In the genomic region with DNA sequence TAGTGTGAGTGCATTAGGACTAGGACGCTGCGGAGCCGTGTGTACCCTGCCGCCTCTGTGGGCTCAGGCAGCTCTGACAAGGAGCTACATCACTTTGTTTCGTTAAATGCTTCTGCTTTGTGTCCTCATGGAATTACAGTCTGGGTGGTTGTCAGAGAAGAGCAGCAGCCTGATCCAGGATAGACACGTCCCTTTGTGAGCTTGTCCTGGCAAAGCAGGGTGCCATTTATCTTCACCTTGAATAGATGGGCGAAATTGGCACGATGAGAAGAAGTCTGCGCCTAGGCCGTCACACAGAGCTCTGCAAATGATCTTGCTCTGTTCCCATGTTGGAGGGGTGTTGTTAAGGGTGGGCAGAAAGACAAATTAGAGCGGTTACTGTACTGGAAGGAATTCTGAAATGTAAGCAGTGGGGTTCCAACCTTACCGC, we compare ENCODE assay signal across 25 mouse cellular contexts.
A peak's percentile ranks its signal among the peaks of the same experiment; 100 is the strongest.
DNase-seq lines count a peak whose midpoint lies in the region; ATAC-seq and TF ChIP-seq lines count a peak whose summit lies in the region.
"Had no signal": no experiment of that assay in that cellular context is flagged by ENCODE, and none has a peak within 500 bp of the region (broad histone marks: within the 10 kb centered on the region; RNA-seq: fewer than 3 reads in every experiment).

No protein-coding gene starts in this region.

- H3K4me2 ChIP-seq in forebrain, embryonic 14.5 days (ENCODE audit: low read length): no peak overlapping the region
- no peak overlapping the region for H3K4me2 ChIP-seq in forebrain, embryonic 11.5 days (ENCODE audit: low read depth, low read length, severe bottlenecking)
- H3K4me2 ChIP-seq in neural tube, embryonic 15.5 days: 0 out of 2 replicates have a peak overlapping the region, but pooled peaks have one; percentile 5
- H3K4me2 ChIP-seq: heart, embryonic 12.5 days; liver, embryonic 15.5 days; lung, embryonic 15.5 days had no signal

- TF ChIP-seq CTCF in layer of hippocampus, adult 2 months (conservative IDR thresholded peaks at IDR 0.05): no peak
- no peak for TF ChIP-seq CTCF in brain, embryonic 14.5 days (IDR thresholded peaks at IDR 0.05; ENCODE audit: borderline replicate concordance, extremely low read depth, insufficient read depth, insufficient read length)

- H3K36me3 ChIP-seq in forebrain, embryonic 14.5 days (ENCODE audit: control insufficient read depth, insufficient read depth, low read length): no peaks in the 10 kb centered on the region
- H3K36me3 ChIP-seq in forebrain, embryonic 11.5 days (ENCODE audit: control insufficient read depth, insufficient read depth, low read length): no peaks in the 10 kb centered on the region
- H3K36me3 ChIP-seq in neural tube, embryonic 15.5 days: no peaks in the 10 kb centered on the region
- H3K36me3 ChIP-seq: heart, embryonic 12.5 days; limb, embryonic 10.5 days; liver, embryonic 15.5 days; lung, embryonic 15.5 days had no signal

- H3K4me1 ChIP-seq in forebrain, embryonic 14.5 days (ENCODE audit: control insufficient read depth, insufficient read depth, low read length): peaks cover 5% of the 10 kb centered on the region; the same call in 1 of the 2 replicates
- no peaks in the 10 kb centered on the region for H3K4me1 ChIP-seq in forebrain, embryonic 11.5 days (replicated peaks; ENCODE audit: control insufficient read depth, insufficient read depth, low read length)
- H3K4me1 ChIP-seq in neural tube, embryonic 15.5 days: peaks cover 9% of the 10 kb centered on the region; the same call in 1 of the 2 replicates
- H3K4me1 ChIP-seq: liver, embryonic 15.5 days; megakaryocyte, embryonic 14.5 days had no signal

- H3K4me3 ChIP-seq in forebrain, embryonic 14.5 days (ENCODE audit: low read depth, low read length): no peak overlapping the region
- H3K4me3 ChIP-seq in forebrain, embryonic 11.5 days (ENCODE audit: low read depth, low read length): no peak overlapping the region
- peak overlapping the region; percentile 36 for H3K4me3 ChIP-seq in layer of hippocampus, adult 2 months
- H3K4me3 ChIP-seq in neural tube, embryonic 15.5 days (replicated peaks): no peak overlapping the region
- H3K4me3 ChIP-seq: heart, embryonic 12.5 days; limb, embryonic 10.5 days; liver, embryonic 15.5 days; lung, embryonic 15.5 days; megakaryocyte, embryonic 14.5 days had no signal

- H3K9ac ChIP-seq in forebrain, embryonic 14.5 days (ENCODE audit: low read length): no peak overlapping the region
- no peak overlapping the region for H3K9ac ChIP-seq in forebrain, embryonic 11.5 days (ENCODE audit: low read length)
- no peak overlapping the region for H3K9ac ChIP-seq in neural tube, embryonic 15.5 days (replicated peaks)
- H3K9ac ChIP-seq: heart, embryonic 12.5 days; liver, embryonic 15.5 days; lung, embryonic 15.5 days had no signal

- WGBS in forebrain, embryonic 14.5 days: 71% methylated on average over 12 of the region's 12 CpGs
- WGBS in forebrain, embryonic 11.5 days: 89% methylated on average over 12 of the region's 12 CpGs
- 59% methylated on average over 12 of the region's 12 CpGs for WGBS in neural tube, embryonic 15.5 days

- H3K27me3 ChIP-seq in forebrain, embryonic 14.5 days (replicated peaks; ENCODE audit: control insufficient read depth, insufficient read depth, low read length): no peaks in the 10 kb centered on the region
- no peaks in the 10 kb centered on the region for H3K27me3 ChIP-seq in forebrain, embryonic 11.5 days (ENCODE audit: control insufficient read depth, insufficient read depth, low read length)
- no peaks in the 10 kb centered on the region for H3K27me3 ChIP-seq in neural tube, embryonic 15.5 days (replicated peaks)
- H3K27me3 ChIP-seq: heart, embryonic 12.5 days; liver, embryonic 15.5 days; lung, embryonic 15.5 days; megakaryocyte, embryonic 14.5 days had no signal

- ATAC-seq in forebrain, embryonic 14.5 days: no peak
- no peak for ATAC-seq in forebrain, embryonic 11.5 days (replicated peaks; ENCODE audit: low FRiP score)
- ATAC-seq in neural tube, embryonic 15.5 days (ENCODE audit: low FRiP score): peak; percentile 76; the same call in 1 of the 2 replicates
- ATAC-seq: CD4-positive, CD25-positive, alpha-beta regulatory T cell, adult 4 months; intestine, postnatal 0 days; midbrain, embryonic 16.5 days had no signal

- no peak for TF ChIP-seq POLR2A in brain, embryonic 14.5 days (IDR thresholded peaks at IDR 0.05; ENCODE audit: borderline replicate concordance, extremely low read depth, insufficient read depth, insufficient read length, poor library complexity, severe bottlenecking)

- peak; percentile 19 for DNase-seq in forebrain, embryonic 14.5 days (ENCODE audit: low spot score)
- no peak for DNase-seq in forebrain, embryonic 11.5 days (ENCODE audit: low spot score)
- no peak for DNase-seq in layer of hippocampus, adult 2 months (ENCODE audit: low spot score in 2 of 2)
- DNase-seq in layer of hippocampus, adult 11-12 months (ENCODE audit: low spot score): no peak
- peak; percentile 54 for DNase-seq in brain, embryonic 14.5 days (ENCODE audit: low read depth)
- DNase-seq in adrenal gland, adult (ENCODE audit: inconsistent age in 2 of 2, low spot score in 1 of 2): no peak
- DNase-seq: adrenal gland, adult 2 months; cerebellum, adult 8-10 months; gastrocnemius, postnatal 14 days; heart, adult 11 months; heart, postnatal 10 days; kidney, postnatal 4 days; liver; lung, postnatal 36 days; right cerebral cortex, postnatal 25 days; spleen, adult 18-20 months had no signal

- H3K9me3 ChIP-seq in forebrain, embryonic 14.5 days (replicated peaks; ENCODE audit: control insufficient read depth, low read length): no peaks in the 10 kb centered on the region
- no peaks in the 10 kb centered on the region for H3K9me3 ChIP-seq in forebrain, embryonic 11.5 days (ENCODE audit: control insufficient read depth, low read length)
- no peaks in the 10 kb centered on the region for H3K9me3 ChIP-seq in neural tube, embryonic 15.5 days (replicated peaks)
- H3K9me3 ChIP-seq: heart, embryonic 12.5 days; limb, embryonic 10.5 days; liver, embryonic 15.5 days; lung, embryonic 15.5 days had no signal

- no peak overlapping the region for H3K27ac ChIP-seq in forebrain, embryonic 14.5 days (ENCODE audit: low read depth, low read length)
- H3K27ac ChIP-seq in forebrain, embryonic 11.5 days (ENCODE audit: low read depth, low read length): no peak overlapping the region
- peak overlapping the region; percentile 23; the same call in 1 of the 2 replicates for H3K27ac ChIP-seq in layer of hippocampus, adult 2 months
- 0 out of 2 replicates have a peak overlapping the region, but pooled peaks have one; percentile 54 for H3K27ac ChIP-seq in neural tube, embryonic 15.5 days (replicated peaks)
- H3K27ac ChIP-seq: limb, embryonic 10.5 days; liver, embryonic 15.5 days; lung, embryonic 15.5 days had no signal

Comparison
In these comparisons a context has a peak if more than half of its experiments do, and no peak if none do; other contexts are left out.
1. DNase-seq: peak in forebrain, embryonic 14.5 days (single experiment) and brain, embryonic 14.5 days (single experiment); none in forebrain, embryonic 11.5 days (single experiment), layer of hippocampus, adult 2 months (0 of 2), layer of hippocampus, adult 11-12 months (single experiment) and adrenal gland, adult (0 of 2).
2. H3K27ac ChIP-seq: peak in layer of hippocampus, adult 2 months (single experiment) and neural tube, embryonic 15.5 days (single experiment); none in forebrain, embryonic 14.5 days (single experiment) and forebrain, embryonic 11.5 days (single experiment).